Mouse (Mus musculus): ENCODE measurements around the gene Gm20604. TPM values are rescaled to one million over a fixed set of nuclear protein-coding genes. Genes with fewer than 3 reads are reported as not detected.

Gm20604 gene
- total RNA-seq, 2 experiments from 2014 or later: 6.9 to 7.1 TPM

DNA sequence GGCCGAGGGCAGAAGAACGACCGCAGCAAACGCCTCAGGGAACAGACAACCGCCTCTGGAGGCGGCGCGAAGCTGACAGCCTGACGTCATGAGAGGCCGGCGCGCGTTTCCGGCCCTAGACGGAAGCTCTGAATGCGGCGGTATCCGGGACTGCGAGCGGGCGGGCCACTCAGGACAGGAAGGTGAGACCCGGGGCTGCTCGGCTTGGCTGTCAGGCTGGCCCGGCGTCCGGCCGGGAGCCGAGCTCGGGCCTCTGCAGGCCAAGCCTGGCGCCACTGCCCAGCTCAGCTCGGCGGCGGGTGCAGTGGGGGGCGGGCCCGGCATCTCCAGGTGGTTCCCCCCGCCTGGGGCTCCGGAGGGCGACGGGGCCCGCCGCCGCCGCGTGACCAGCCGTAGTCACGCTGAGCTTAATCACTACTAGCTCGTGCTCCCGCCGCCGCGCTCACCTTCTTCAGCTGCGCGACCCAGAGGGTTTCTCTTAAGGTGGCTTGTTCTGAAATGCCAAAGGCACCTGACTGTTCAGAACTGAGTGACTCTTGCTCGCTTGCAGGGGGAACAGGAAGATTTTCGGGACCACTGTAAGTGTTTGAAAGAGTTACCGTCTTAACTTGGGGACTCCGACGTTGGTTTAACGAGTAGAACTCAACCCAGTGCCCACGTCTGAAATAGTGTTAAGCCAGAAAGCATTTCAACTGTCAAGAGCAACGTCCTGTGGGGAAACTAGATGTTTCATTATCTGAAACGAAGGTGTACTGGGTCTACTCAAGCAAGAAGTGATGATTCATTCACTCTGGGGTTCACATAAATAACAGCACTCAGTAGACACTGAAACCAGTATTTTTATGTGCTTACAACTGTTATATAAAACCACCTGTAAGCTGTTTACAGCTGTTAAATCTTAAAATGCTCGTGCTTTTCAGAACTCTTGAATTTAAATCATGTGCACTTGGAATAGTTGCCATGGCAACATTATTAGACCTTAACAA lies 14.6 kb downstream of the Gm20604 start, which contains the start of the genes Moap1 and Tmem251:
Moap1 (minus strand) TSS at position 73 of the 986 bp plus-strand sequence.
Tmem251 (plus strand) TSS at position 174 of the 986 bp plus-strand sequence.
- peak; percentile 69 to 81 for DNase-seq (ENCODE audit: low spot score in 2 of 2)

DNA sequence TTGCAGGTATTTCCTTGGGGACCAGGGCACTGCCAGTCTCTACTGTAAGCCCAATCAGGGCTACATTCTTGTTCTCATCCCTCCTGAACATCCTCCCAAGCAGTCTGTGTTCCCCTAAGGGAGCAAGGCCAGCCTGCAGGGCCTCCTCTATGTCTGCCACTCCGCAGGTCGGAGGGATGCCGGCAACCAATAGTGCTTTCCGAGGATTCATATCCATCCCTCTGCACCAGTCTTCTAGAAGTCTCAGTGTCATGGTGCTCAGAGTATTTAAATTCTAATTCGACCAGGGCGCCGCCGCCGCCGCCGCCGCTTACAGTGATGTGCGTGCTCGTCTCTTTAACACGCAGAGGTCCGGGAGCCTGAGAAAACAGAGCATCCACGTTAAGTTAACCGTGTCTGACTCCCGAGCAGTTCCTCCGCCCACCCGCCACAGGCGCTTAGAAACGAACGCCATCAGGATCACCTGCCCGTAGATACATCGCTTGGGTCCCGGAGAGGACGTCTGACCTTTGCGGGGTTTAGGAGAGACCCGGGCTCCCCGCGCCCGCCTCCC lies 15.4 kb downstream of the Gm20604 start:
- no peak for DNase-seq (ENCODE audit: low spot score in 2 of 2)

DNA sequence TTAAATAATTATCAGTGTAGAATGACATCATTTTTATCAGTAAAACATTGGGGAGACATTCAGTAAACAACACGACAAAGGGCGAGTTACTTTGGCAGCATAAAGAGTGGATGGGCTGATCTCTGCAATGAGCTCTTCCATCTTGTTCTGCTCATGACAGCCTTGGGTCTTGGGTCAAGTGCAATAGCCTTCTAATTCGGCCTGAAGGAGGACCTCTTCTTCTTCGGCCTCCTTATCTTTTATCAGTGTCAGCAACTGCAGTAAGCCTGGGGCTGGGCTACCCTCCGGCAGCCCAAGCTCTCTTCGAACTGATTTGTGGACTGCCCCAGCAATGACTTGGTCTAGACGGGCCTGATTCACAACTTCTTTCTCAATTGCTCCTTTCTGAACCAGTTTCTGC lies 16.4 kb downstream of the Gm20604 start:
- DNase-seq (ENCODE audit: low spot score in 2 of 2): no peak

DNA sequence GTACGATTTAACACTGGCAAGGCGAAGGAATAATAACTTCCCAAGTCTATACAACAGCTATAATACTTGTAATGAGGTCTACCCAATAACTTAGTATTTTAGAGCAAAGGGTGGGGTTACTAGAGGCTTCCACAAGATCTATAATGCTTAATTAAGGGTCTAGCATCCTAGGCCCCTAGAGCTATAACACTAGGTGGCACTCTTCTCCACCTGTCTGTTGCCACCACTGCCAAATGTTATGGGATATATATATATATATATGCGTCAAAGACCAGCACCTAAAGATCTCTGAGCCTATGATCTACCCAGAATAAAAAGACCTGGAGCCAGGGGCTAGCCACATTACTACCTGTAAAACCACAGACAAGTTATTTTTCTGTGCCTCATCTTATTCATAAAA lies 18.2 kb downstream of the Gm20604 start:
- DNase-seq (ENCODE audit: low spot score in 2 of 2): no peak

DNA sequence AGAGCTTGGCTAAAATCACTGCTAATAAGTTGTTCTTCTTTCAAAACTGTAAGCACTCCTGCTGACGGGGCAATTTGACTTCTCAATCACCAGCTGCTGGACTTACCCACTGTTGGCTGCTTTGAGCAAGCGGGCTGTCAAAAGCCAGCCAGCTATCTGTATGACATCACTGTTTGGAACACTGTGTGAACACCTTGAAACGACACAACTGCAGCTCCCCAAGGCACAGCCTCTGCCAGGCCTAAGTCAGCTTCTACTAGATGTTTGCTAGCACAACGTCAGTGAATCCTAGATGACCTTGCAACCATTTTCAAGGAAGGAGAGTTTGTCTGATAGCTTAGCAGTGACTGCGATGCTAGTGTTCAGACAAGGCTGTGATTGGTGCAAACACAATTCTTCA lies 19.4 kb downstream of the Gm20604 start:
- DNase-seq (ENCODE audit: low spot score in 2 of 2): no peak

DNA sequence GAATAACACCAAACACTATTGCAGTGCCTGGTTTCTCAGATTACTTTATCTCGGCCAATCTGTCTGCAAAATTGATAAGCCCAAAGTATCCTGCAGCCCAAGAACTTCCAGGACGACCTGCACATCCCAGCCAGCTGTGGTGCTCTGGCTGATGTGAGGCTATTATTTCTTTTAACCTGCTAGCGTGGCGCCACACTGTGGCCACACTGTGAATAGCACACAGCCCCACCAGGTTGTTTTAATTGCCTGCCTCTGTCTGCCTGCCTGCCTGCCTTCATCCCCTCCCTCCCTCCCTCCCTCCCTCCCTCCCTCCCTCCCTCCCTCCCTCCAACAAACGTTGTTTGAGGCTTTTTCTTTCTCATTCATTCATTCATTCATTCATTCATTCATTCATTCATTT lies 25.1 kb downstream of the Gm20604 start:
- DNase-seq (ENCODE audit: low spot score in 2 of 2): peak in 1 of 2 experiments; percentile 45

DNA sequence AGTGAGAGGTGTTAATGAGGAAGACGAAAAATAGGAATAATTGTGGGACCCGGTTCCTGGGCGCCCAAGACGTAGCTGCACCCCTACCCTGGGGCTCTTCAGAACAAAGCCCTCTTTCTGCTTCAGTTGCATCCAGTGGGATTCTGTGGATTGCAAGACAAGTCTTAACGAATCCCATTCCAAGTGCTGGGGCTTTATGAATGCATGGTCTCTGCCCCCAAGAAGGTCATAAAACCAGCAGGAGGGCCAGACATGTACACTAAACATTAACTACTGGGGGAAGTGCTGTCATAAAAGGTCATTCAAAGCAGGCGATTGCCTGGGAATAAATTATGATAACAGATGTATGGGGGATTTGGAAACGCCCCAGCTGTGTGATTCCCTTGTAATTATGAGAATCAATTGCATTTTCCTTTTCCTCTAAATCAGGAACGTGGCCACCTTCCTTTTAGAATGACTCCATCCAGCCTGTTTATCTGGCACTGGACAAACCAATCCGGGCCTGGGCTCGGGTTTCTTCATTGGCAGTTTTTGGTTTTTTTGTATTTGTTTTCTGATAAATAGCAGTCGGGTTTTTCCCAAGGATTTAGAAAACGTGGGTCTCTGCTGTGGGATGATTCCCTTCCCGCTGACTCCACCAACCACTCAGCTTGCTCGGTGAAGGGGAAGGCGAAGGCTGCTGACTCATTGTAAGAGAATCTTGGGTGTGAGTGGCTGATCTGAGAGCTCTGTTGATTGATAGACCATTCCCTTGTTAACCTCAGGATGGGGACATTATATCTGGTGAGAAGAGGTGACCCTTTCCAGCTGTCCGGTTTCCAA lies 27.5 kb downstream of the Gm20604 start:
- DNase-seq (ENCODE audit: low spot score in 2 of 2): no peak

DNA sequence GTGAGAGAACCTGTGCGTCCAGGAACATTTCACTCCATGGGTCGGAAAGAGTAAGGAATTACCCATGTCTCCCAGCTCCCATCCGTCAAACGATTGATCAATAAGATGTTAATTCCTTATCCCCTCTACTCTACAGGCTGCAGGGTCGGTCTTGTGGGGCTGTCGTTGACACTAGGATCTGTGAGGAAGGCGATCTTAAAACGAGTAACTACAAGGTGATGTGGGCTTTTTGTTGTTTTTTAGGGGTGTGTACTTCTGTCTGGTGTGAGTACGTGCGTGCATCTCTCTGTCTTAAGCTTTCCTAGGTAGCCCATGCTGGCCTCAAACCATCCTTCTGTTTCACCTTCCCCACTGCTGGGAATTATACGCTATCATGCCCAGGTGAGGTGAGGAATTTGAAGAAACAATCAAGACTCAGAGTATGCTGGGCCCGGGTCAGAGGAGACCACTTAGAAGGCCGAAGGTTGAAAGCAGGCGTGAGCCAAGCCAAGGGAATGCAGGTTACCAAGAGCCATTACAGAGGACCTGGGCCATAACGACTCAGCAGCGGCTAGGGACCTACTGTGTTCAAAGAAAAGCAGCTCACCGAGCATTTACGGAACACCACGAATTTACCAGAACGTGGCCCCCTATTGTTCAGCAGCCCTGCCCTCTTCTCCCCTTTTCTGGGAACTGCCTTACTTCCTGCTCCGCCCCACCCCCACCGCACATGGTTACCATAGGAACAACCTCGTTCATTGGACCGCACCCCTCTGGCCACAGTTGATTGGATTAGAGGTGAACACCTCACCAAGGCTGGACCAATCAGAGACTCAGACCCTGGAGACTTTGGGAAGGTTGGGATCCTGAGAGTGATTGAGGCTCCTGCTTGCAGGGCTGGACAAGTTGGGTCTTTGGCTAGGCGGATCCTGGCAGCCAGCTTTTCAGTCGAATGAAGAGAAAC lies 28.3 kb downstream of the Gm20604 start:
- DNase-seq (ENCODE audit: low spot score in 2 of 2): peak; percentile 17 to 27

DNA sequence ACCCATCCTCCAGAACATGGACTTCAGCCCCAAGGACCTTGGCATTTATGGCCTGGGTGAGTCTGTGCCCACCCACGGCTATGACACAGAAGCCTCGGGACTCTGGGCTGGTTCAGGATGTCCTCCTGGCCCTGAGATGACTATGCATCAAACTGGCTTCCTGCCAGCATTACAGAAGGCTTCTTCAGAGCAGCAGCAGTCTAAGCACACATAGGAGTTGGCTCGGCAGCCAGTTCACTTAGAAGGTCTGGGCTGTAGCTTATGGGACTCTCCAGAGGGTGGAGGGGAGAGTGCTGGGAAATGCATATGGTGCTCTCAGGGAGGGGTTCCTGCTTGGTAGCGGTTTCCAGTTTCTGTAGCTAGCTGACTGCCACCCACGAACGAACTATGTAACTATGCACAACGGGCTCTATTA lies 32.7 kb downstream of the Gm20604 start:
- DNase-seq (ENCODE audit: low spot score in 2 of 2): peak in 1 of 2 experiments; percentile 22

DNA sequence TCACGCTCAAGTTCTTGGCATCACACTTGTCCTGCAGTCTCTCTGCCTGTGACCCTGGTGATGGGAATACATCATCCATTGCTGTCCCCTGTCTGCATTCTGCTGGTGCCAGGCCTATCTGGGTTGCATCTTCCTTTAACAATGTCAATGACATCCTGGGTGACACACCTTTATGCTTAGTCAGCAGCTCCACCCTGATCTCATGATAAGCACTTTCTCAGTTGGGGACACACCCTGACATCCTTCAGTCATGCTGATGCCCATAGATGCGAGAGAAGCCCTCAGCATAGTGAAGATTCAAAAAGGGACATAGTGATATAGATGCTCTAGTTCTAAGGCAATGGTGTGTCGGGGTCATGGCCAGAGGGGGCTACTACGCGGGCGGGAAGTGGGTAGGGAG lies 33.3 kb downstream of the Gm20604 start:
- no peak for DNase-seq (ENCODE audit: low spot score in 2 of 2)

DNA sequence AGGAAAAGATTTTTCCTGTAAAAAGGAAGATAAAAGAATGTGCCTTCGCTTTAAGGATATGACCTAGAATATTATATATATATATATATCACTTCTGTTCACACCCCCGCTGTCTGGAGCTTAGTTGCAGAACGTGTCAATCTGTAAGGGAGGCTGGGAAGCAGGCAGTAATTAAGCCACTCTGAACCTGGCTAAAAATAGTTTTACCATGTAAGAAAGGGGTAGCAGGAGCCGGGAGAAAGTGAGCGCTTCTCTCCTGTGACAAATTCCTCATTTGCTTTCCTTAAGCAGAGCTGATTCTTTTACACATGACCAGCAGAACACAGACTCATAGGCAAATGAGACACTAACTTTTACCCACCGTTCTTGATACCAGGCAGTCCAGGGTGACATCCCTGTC lies 34.6 kb downstream of the Gm20604 start:
- DNase-seq (ENCODE audit: low spot score in 2 of 2): no peak

DNA sequence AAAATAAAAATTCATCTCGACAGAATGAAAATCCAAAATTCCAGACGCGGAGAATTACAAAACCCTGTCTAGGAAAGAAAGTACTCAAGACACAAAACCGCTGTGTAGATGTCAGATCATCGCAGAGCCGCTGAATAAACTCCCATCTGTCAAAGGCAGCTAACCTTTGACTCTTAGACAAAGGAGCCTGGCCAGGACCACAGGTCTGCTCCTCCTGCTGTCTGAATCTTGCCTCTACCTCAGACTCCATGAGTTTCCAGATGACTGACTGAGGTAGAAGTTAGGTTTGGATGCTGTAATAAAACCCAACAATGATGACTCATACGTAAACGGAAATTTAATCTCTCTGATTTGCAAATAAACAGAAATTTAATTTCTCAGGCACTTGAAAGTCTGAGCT lies 35.5 kb downstream of the Gm20604 start:
- no peak for DNase-seq (ENCODE audit: low spot score in 2 of 2)

DNA sequence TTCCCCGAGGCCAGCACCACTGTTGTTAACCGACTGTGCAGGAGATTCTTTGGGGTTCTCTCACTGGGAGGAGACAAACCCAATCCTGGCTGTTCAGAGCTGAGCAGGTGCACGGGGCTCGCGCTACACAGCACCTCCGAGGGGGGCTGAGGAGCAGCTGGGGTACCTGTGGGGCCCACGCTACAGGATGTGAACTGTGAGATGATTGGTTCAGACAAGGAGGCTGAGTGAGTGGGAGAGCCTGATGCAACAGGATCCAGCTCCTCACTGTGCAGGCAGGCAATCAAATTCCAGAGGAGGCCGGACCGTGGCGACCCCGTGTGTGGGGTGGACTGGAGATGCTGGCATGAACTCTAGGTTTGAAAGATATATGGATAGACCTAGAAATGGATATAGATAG lies 36.0 kb downstream of the Gm20604 start:
- DNase-seq (ENCODE audit: low spot score in 2 of 2): no peak

DNA sequence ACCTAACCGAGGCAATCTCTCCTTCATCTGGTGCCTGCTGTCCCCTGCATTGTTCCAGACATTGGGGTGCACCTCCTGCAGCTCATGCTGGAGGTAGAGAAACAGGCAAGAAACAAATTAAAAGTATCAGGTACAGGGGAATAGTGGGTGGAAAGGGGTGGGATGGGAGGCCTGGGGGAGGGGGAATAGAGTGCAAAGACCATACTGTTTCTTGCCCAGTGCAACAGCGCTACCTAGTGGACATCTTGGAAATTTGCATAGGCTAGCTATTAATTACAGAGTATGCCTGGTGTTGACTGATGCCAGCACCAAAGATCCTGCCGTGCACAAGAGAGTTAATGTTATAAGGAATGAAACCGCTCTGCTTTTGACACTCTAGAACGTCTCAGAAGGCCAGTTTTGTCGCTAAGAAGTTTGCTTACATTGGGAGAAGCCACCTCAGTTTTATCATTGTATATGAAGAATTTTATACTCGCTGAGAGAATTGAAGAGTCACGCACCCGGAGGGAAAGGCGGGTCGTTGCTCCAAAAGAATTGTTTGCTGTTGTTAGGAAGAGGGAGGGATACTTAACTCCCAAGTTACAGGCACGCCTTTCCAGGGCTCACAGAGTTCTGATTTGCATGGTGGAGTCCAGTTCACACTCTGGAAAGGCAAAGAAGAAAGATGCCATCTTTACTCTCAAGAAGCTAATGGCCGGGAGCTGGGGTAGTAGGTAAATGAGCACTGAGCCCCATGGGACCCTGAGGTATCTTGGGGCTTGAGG lies 38.7 kb downstream of the Gm20604 start:
- no peak for DNase-seq (ENCODE audit: low spot score in 2 of 2)

DNA sequence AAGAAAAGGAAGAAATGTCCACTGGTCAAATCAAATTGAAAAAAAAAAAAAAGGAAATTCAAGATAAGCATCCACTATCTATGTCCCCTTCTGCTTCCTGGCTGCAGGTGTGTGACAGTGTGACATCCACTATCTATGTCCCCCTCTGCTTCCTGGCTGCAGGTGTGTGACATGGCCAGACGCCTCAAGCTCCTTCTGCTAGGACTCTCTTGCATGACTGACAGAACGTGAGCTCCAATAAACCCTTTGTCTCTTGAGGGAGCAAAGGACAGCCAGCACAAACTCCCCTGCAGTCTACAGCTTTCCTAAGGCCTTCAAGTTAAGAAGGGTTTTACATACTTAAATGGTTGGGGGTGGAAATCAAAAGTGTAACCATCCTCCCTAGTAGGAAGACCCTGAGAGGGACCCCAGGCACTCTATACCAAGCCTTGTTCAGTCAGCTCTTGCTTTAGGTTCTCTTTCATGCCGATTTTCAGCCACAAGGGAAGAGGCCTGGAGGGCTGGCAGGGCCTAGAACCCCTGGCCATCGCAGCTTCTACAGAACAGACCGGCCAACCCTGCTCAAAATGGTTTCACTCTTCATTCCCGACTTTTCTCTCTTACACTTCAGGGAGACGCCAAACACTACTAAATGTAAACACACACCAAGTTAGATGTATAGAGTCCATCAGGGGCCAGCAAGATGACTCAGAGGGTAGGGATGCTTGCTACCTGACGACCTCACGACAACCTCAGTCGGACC lies 43.6 kb downstream of the Gm20604 start:
- DNase-seq (ENCODE audit: low spot score in 2 of 2): no peak

DNA sequence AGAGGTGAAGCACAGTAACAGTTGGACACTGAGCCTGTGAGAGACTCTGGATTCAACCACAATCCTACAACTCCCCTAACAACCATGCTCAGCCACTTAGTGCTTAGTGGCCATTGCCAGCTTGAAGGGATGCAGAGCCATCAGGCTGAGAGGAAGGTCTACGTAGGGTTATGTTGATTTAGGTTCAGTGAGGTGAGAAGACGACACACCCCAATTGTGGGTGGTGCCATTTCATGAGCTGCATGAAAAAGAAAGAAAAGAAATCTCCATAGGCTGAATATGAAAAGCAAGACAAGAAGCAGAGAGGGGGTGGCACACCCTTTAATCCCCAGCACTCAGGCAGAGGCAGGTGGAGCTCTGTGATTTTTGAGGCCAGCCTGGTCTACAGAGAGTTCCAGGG lies 44.4 kb downstream of the Gm20604 start:
- no peak for DNase-seq (ENCODE audit: low spot score in 2 of 2)

DNA sequence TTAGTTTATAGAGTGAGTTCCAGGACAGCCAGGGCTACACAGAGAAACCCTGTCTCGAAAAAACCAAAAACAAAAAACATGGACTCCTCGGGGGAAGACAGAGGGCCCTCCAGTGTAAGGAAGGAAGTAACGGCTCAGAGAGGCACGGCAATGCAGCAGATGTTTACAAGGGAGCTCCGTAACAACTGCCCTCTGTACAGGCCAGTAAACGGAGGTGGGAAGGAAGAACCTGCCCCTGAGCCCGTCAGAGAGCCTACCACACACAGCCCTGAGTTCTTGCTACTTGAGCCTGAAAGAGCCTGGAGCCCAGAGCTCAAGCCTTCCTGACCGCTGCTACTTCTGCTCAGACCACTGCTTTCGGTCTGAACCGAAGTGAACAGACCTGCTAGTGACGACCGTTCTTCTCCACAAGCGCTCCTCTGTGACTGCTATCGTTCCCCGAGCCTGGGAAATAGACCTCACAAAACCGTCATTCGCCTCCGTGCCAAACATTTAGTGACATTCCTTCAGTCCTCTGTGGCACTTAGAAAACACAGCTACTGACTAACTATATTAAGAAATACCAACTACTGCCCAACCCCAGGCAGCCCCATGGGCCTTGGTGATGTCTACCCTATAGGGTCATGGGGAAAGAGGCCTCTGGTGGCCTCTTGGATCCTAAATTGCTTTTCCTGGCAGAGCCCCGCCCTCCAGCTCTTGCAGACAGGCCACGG lies 45.2 kb downstream of the Gm20604 start:
- no peak for DNase-seq (ENCODE audit: low spot score in 2 of 2)

DNA sequence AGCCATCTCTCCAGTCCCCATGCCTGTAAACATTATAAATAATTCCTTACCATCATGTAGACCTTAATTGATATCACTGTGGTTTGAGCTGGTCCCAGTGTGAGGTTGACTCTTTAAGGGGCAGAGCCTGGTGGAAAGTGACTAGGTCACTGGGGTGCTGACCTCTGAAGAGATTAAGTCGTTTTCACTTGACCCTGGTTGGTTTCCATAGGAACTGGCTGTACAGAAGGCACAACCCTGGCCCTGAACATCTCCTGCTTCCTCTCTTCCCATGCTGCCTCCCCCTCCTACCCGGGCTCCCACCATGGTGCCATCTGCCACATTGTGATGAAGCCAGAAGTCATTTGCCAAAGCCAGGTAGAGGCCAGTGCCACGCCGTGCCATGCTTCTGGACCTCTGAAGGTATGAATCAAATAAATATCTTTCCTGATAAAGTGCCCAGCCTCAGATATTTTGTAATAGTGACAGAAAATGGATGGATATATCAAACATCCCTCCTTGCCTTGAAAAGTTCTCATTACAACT lies 47.6 kb downstream of the Gm20604 start:
- no peak for DNase-seq (ENCODE audit: low spot score in 2 of 2)

All from adrenal gland, postnatal 4 days (tissue).